Mouse (Mus musculus): ENCODE results near the gene Fuca1. TPM values are rescaled to one million over a fixed set of nuclear protein-coding genes. Genes with fewer than 3 reads are reported as not detected.

The Fuca1 gene
- polyA plus RNA-seq, 1 experiment from 2014 or later: 108 TPM

GRCm38 (mm10) chr4:135946659-135947301 is 26.2 kb downstream of the Fuca1 start:
- H3K4me1 ChIP-seq (replicated peaks; ENCODE audit: control insufficient read depth, insufficient read depth, low read length): no peaks in the 10 kb centered on the region; the same call in 1 of the 2 replicates
- H3K36me3 ChIP-seq (ENCODE audit: control insufficient read depth, insufficient read depth, low read length): peaks cover 10% of the 10 kb centered on the region
- no peaks in the 10 kb centered on the region for H3K27me3 ChIP-seq (replicated peaks; ENCODE audit: control insufficient read depth, insufficient read depth, low read length)
- peak overlapping the region; percentile 74 for H3K9ac ChIP-seq (ENCODE audit: low read length)
- DNase-seq (ENCODE audit: low spot score) (no peak), ATAC-seq (replicated peaks; ENCODE audit: low FRiP score, low TSS enrichment, low read depth) (no peak)
- WGBS: under 1% methylated on average over 28 of the region's 28 CpGs
- peak overlapping the region; percentile 89 for H3K4me3 ChIP-seq (ENCODE audit: low read depth, low read length)
- peak overlapping the region; percentile 43; the same call in 1 of the 2 replicates for H3K27ac ChIP-seq (ENCODE audit: low read depth)
- 0 out of 2 replicates have a peak, but pooled peaks cover 3% of the 10 kb centered on the region for H3K9me3 ChIP-seq (ENCODE audit: control insufficient read depth, low read length)
- H3K4me2 ChIP-seq (ENCODE audit: low read length): peak overlapping the region; percentile 82

- Histone ChIP-seq H3K9me3 (ENCODE audit: control insufficient read depth, low read length) (0 out of 2 replicates have a peak, but pooled peaks cover 3% of the 10 kb centered on the region), H3K27me3 (replicated peaks; ENCODE audit: control insufficient read depth, insufficient read depth, low read length) (no peaks in the 10 kb centered on the region), H3K36me3 (ENCODE audit: control insufficient read depth, insufficient read depth, low read length) (peaks cover 18% of the 10 kb centered on the region), H3K4me3 (ENCODE audit: low read depth, low read length) (no peak overlapping the region), H3K4me1 (replicated peaks; ENCODE audit: control insufficient read depth, insufficient read depth, low read length) (no peaks in the 10 kb centered on the region; the same call in 1 of the 2 replicates), H3K4me2 (ENCODE audit: low read length) (no peak overlapping the region), H3K9ac (ENCODE audit: low read length) (no peak overlapping the region), H3K27ac (ENCODE audit: low read depth) (no peak overlapping the region)
- ATAC-seq (replicated peaks; ENCODE audit: low FRiP score, low TSS enrichment, low read depth) (no peak), DNase-seq (ENCODE audit: low spot score) (no peak)
- WGBS: 91% methylated on average over 8 of the region's 8 CpGs
Measured at GRCm38 (mm10) chr4:135948142-135948541, 27.6 kb downstream of the Fuca1 start.

- H3K36me3 ChIP-seq (ENCODE audit: control insufficient read depth, insufficient read depth, low read length): peaks cover 23% of the 10 kb centered on the region
- no peaks in the 10 kb centered on the region; the same call in 1 of the 2 replicates for H3K4me1 ChIP-seq (replicated peaks; ENCODE audit: control insufficient read depth, insufficient read depth, low read length)
- H3K9ac ChIP-seq (ENCODE audit: low read length): no peak overlapping the region
- ATAC-seq (replicated peaks; ENCODE audit: low FRiP score, low TSS enrichment, low read depth) (no peak), DNase-seq (ENCODE audit: low spot score) (no peak)
- 0 out of 2 replicates have a peak, but pooled peaks cover 3% of the 10 kb centered on the region for H3K9me3 ChIP-seq (ENCODE audit: control insufficient read depth, low read length)
- H3K4me2 ChIP-seq (ENCODE audit: low read length): no peak overlapping the region
- 85% methylated on average over 10 of the region's 10 CpGs for WGBS
- H3K27me3 ChIP-seq (replicated peaks; ENCODE audit: control insufficient read depth, insufficient read depth, low read length): no peaks in the 10 kb centered on the region
- no peak overlapping the region for H3K4me3 ChIP-seq (ENCODE audit: low read depth, low read length)
- H3K27ac ChIP-seq (ENCODE audit: low read depth): no peak overlapping the region
Measured at GRCm38 (mm10) chr4:135949475-135949874, 28.9 kb downstream of the Fuca1 start.

- Histone ChIP-seq H3K9ac (ENCODE audit: low read length) (no peak overlapping the region), H3K27me3 (replicated peaks; ENCODE audit: control insufficient read depth, insufficient read depth, low read length) (no peaks in the 10 kb centered on the region), H3K4me3 (ENCODE audit: low read depth, low read length) (no peak overlapping the region), H3K4me1 (replicated peaks; ENCODE audit: control insufficient read depth, insufficient read depth, low read length) (no peaks in the 10 kb centered on the region; the same call in 1 of the 2 replicates), H3K9me3 (ENCODE audit: control insufficient read depth, low read length) (0 out of 2 replicates have a peak, but pooled peaks cover 3% of the 10 kb centered on the region), H3K27ac (ENCODE audit: low read depth) (no peak overlapping the region), H3K36me3 (ENCODE audit: control insufficient read depth, insufficient read depth, low read length) (peaks cover 26% of the 10 kb centered on the region), H3K4me2 (ENCODE audit: low read length) (no peak overlapping the region)
- WGBS: 39% methylated on average over 6 of the region's 6 CpGs
- DNase-seq (ENCODE audit: low spot score): no peak
- no peak for ATAC-seq (replicated peaks; ENCODE audit: low FRiP score, low TSS enrichment, low read depth)
Measured at GRCm38 (mm10) chr4:135949911-135950310, 29.4 kb downstream of the Fuca1 start.

- no peak overlapping the region for H3K4me3 ChIP-seq (ENCODE audit: low read depth, low read length)
- no peak for DNase-seq (ENCODE audit: low spot score)
- no peak overlapping the region for H3K27ac ChIP-seq (ENCODE audit: low read depth)
- H3K4me1 ChIP-seq (replicated peaks; ENCODE audit: control insufficient read depth, insufficient read depth, low read length): no peaks in the 10 kb centered on the region; the same call in 1 of the 2 replicates
- H3K9me3 ChIP-seq (ENCODE audit: control insufficient read depth, low read length): 0 out of 2 replicates have a peak, but pooled peaks cover 3% of the 10 kb centered on the region
- no peak overlapping the region for H3K9ac ChIP-seq (ENCODE audit: low read length)
- no peaks in the 10 kb centered on the region for H3K27me3 ChIP-seq (replicated peaks; ENCODE audit: control insufficient read depth, insufficient read depth, low read length)
- H3K36me3 ChIP-seq (ENCODE audit: control insufficient read depth, insufficient read depth, low read length): peaks cover 30% of the 10 kb centered on the region
- WGBS: 83% methylated on average over 6 of the region's 6 CpGs
- ATAC-seq (replicated peaks; ENCODE audit: low FRiP score, low TSS enrichment, low read depth): no peak
- H3K4me2 ChIP-seq (ENCODE audit: low read length): no peak overlapping the region
Measured at GRCm38 (mm10) chr4:135950365-135950764, 29.8 kb downstream of the Fuca1 start.

GRCm38 (mm10) chr4:135951505-135951904 is 31.0 kb downstream of the Fuca1 start:
- Histone ChIP-seq H3K27ac (ENCODE audit: low read depth) (no peak overlapping the region), H3K9ac (ENCODE audit: low read length) (no peak overlapping the region), H3K36me3 (ENCODE audit: control insufficient read depth, insufficient read depth, low read length) (peaks cover 37% of the 10 kb centered on the region), H3K27me3 (replicated peaks; ENCODE audit: control insufficient read depth, insufficient read depth, low read length) (no peaks in the 10 kb centered on the region), H3K4me3 (ENCODE audit: low read depth, low read length) (no peak overlapping the region), H3K4me1 (replicated peaks; ENCODE audit: control insufficient read depth, insufficient read depth, low read length) (no peaks in the 10 kb centered on the region; the same call in 1 of the 2 replicates), H3K9me3 (ENCODE audit: control insufficient read depth, low read length) (0 out of 2 replicates have a peak, but pooled peaks cover 3% of the 10 kb centered on the region), H3K4me2 (ENCODE audit: low read length) (no peak overlapping the region)
- DNase-seq (ENCODE audit: low spot score) (no peak), ATAC-seq (replicated peaks; ENCODE audit: low FRiP score, low TSS enrichment, low read depth) (no peak)
- WGBS: 89% methylated on average over 3 of the region's 3 CpGs

GRCm38 (mm10) chr4:135953179-135953578 is 32.6 kb downstream of the Fuca1 start:
- 71% methylated on average over 3 of the region's 3 CpGs for WGBS
- Histone ChIP-seq H3K4me1 (replicated peaks; ENCODE audit: control insufficient read depth, insufficient read depth, low read length) (no peaks in the 10 kb centered on the region; the same call in 1 of the 2 replicates), H3K4me2 (ENCODE audit: low read length) (no peak overlapping the region), H3K9me3 (ENCODE audit: control insufficient read depth, low read length) (0 out of 2 replicates have a peak, but pooled peaks cover 3% of the 10 kb centered on the region), H3K4me3 (ENCODE audit: low read depth, low read length) (no peak overlapping the region), H3K27ac (ENCODE audit: low read depth) (no peak overlapping the region), H3K36me3 (ENCODE audit: control insufficient read depth, insufficient read depth, low read length) (peaks cover 46% of the 10 kb centered on the region), H3K9ac (ENCODE audit: low read length) (no peak overlapping the region), H3K27me3 (replicated peaks; ENCODE audit: control insufficient read depth, insufficient read depth, low read length) (no peaks in the 10 kb centered on the region)
- ATAC-seq (replicated peaks; ENCODE audit: low FRiP score, low TSS enrichment, low read depth): 0 out of 2 replicates have a peak, but pooled peaks have one; percentile 9
- no peak for DNase-seq (ENCODE audit: low spot score)

GRCm38 (mm10) chr4:135954241-135954640 is 33.7 kb downstream of the Fuca1 start:
- peaks cover 53% of the 10 kb centered on the region for H3K36me3 ChIP-seq (ENCODE audit: control insufficient read depth, insufficient read depth, low read length)
- no peaks in the 10 kb centered on the region for H3K4me1 ChIP-seq (replicated peaks; ENCODE audit: control insufficient read depth, insufficient read depth, low read length)
- H3K9ac ChIP-seq (ENCODE audit: low read length): no peak overlapping the region
- WGBS: 24% methylated on average over 2 of the region's 2 CpGs
- DNase-seq (ENCODE audit: low spot score): peak; percentile 94
- H3K4me3 ChIP-seq (ENCODE audit: low read depth, low read length): no peak overlapping the region
- no peak overlapping the region for H3K4me2 ChIP-seq (ENCODE audit: low read length)
- 0 out of 2 replicates have a peak, but pooled peaks cover 3% of the 10 kb centered on the region for H3K9me3 ChIP-seq (ENCODE audit: control insufficient read depth, low read length)
- no peaks in the 10 kb centered on the region for H3K27me3 ChIP-seq (replicated peaks; ENCODE audit: control insufficient read depth, insufficient read depth, low read length)
- peak; percentile 28; the same call in 1 of the 2 replicates for ATAC-seq (replicated peaks; ENCODE audit: low FRiP score, low TSS enrichment, low read depth)
- H3K27ac ChIP-seq (ENCODE audit: low read depth): no peak overlapping the region

All from intestine, embryonic 14.5 days (tissue).